ENCODE assay signal across 15 mouse cellular contexts in the genomic region with DNA sequence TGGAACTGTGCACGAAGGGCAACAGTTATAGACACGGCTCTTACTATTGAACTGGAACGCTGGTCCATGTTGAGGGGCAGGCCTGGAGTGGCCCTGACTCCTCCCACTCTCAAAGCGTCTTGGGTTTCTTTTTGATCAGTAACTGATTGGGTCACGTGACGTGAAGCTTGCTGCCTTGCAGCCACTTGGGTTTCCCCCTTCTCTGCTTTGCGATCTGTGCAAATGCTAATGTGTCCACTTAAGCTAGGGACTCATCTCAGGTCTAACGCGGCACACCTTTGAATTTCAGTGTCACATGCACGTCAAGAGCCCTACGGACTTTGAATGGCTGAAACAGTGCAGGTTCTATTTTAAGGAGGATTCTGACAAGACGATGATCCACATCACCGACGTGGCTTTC.
"Had no signal": no experiment of that assay in that cellular context is flagged by ENCODE, and none has a peak within 500 bp of the region (broad histone marks: within the 10 kb centered on the region; RNA-seq: fewer than 3 reads in every experiment).

No protein-coding gene starts in this region.

- H3K27me3 ChIP-seq: limb, embryonic 12.5 days; limb, embryonic 15.5 days; midbrain, embryonic 15.5 days had no signal

- H3K27ac ChIP-seq: limb, embryonic 12.5 days; limb, embryonic 15.5 days; liver, embryonic 14.5 days; macrophage; midbrain, embryonic 12.5 days; midbrain, embryonic 15.5 days; neural tube, embryonic 13.5 days had no signal

- DNase-seq: left cerebral cortex, postnatal 4 days; liver, postnatal 0 days; lung, embryonic 14.5 days; retina, postnatal 1 day; thymus, adult 18-20 months; thymus, postnatal 36 days had no signal

- H3K4me2 ChIP-seq: limb, embryonic 12.5 days; limb, embryonic 15.5 days; liver, embryonic 11.5 days; lung, embryonic 14.5 days; midbrain, embryonic 12.5 days; midbrain, embryonic 15.5 days; neural tube, embryonic 13.5 days had no signal

- H3K9ac ChIP-seq: limb, embryonic 12.5 days; limb, embryonic 15.5 days; liver, embryonic 14.5 days; liver, postnatal 0 days; lung, embryonic 14.5 days; midbrain, embryonic 12.5 days; midbrain, embryonic 15.5 days; neural tube, embryonic 13.5 days had no signal

- H3K4me1 ChIP-seq: limb, embryonic 12.5 days; limb, embryonic 15.5 days; midbrain, embryonic 12.5 days; midbrain, embryonic 15.5 days had no signal

- H3K36me3 ChIP-seq: limb, embryonic 12.5 days; limb, embryonic 15.5 days; midbrain, embryonic 12.5 days; midbrain, embryonic 15.5 days; neural tube, embryonic 13.5 days had no signal

- H3K4me3 ChIP-seq: limb, embryonic 12.5 days; limb, embryonic 15.5 days; midbrain, embryonic 12.5 days; midbrain, embryonic 15.5 days; neural tube, embryonic 13.5 days had no signal

- H3K9me3 ChIP-seq: limb, embryonic 12.5 days; limb, embryonic 15.5 days; midbrain, embryonic 12.5 days; midbrain, embryonic 15.5 days; neural tube, embryonic 13.5 days had no signal

- ATAC-seq: liver, postnatal 0 days; lung, postnatal 0 days; midbrain, embryonic 15.5 days had no signal
